Mouse (Mus musculus) CH12.LX (cell line): Measurements from ENCODE around the gene Dnaja3. TPM values are rescaled to one million over a fixed set of nuclear protein-coding genes. Genes with fewer than 3 reads are reported as not detected.
A peak's percentile ranks its signal among the peaks of the same experiment; 100 is the strongest.

Source experiments
- DNase-seq: peaks from one replicate; pipeline ENCODE4 v3.0.0-alpha.2; 2013; ENCODE audit errors: extremely low read depth
- H3K27ac ChIP-seq: 2 replicates; pipeline ENCODE4 v1.5.1; 2012; ENCODE audit warnings: low read depth, mild to moderate bottlenecking, control low read depth, moderate library complexity; ENCODE audit not compliant: insufficient read depth
- H3K27me3 ChIP-seq: replicated peaks from 2 replicates; pipeline ENCODE3; 2012; ENCODE audit warnings: inconsistent platforms
- H3K36me3 ChIP-seq, 2 experiments: replicated peaks in 1 of 2; 2 replicates each; pipeline versions ENCODE3 to v1.6.1; 2012; ENCODE audit warnings: inconsistent platforms in 1 of 2, low read length in 1 of 2, mild to moderate bottlenecking in 1 of 2, mixed read lengths in 1 of 2, moderate library complexity in 1 of 2; ENCODE audit not compliant: control insufficient read depth in 1 of 2, insufficient read depth in 1 of 2
- H3K4me1 ChIP-seq, 2 experiments: 2 replicates each; pipeline ENCODE4 v1.6.1; 2012; ENCODE audit warnings: inconsistent platforms in 1 of 2, moderate library complexity in 1 of 2; ENCODE audit not compliant: insufficient read depth in 2 of 2, control insufficient read depth in 1 of 2
- H3K4me2 ChIP-seq: 2 replicates; pipeline ENCODE4 v1.6.1; 2012; ENCODE audit warnings: low read depth, mild to moderate bottlenecking, control low read depth; ENCODE audit not compliant: poor library complexity, insufficient read depth, severe bottlenecking
- H3K4me3 ChIP-seq, 3 experiments: fragments of 150-350 bp in 1 of 3; sonication (generic) in 1 of 3; replicated peaks in 1 of 3; 2 replicates each; pipeline versions ENCODE3 to v1.5.1; 2011 to 2012; ENCODE audit warnings: low read depth in 2 of 3, low read length in 2 of 3, mild to moderate bottlenecking in 2 of 3, moderate library complexity in 2 of 3, control low read depth in 1 of 3, improper control_type of control experiment in 1 of 3, inconsistent platforms in 1 of 3, mixed read lengths in 1 of 3; ENCODE audit not compliant: poor library complexity in 1 of 3
- H3K79me2 ChIP-seq: replicated peaks from 2 replicates; pipeline ENCODE4 v1.6.1; 2012; ENCODE audit warnings: mild to moderate bottlenecking, moderate library complexity; ENCODE audit not compliant: control insufficient read depth, poor library complexity, insufficient read depth, severe bottlenecking; ENCODE audit errors: extremely low read depth
- H3K9ac ChIP-seq: 2 replicates; pipeline ENCODE4 v1.6.1; 2012; ENCODE audit warnings: low read depth, mild to moderate bottlenecking, control low read depth, moderate library complexity; ENCODE audit not compliant: insufficient read depth
- H3K9me3 ChIP-seq: replicated peaks from 2 replicates; pipeline ENCODE3; 2012; ENCODE audit warnings: low read length, inconsistent platforms, mixed read lengths
- BHLHE40 ChIP-seq: IDR thresholded peaks from 2 replicates; pipeline ENCODE4 v1.6.1; 2011; ENCODE audit warnings: mild to moderate bottlenecking, low read depth, low read length, improper control_type of control experiment
- CTCF ChIP-seq, 2 experiments: IDR thresholded peaks in 1 of 2; conservative IDR thresholded peaks in 1 of 2; 2 replicates each; pipeline ENCODE4 v1.5.1; 2011 to 2012; ENCODE audit warnings: low read depth in 2 of 2, low read length in 2 of 2, improper control_type of control experiment in 1 of 2, inconsistent platforms in 1 of 2, mild to moderate bottlenecking in 1 of 2, moderate library complexity in 1 of 2
- ELF1 ChIP-seq: IDR thresholded peaks from 2 replicates; pipeline ENCODE4 v1.6.1; 2014; ENCODE audit warnings: low read depth, mild to moderate bottlenecking, inconsistent platforms, low read length, improper control_type of control experiment
- EP300 ChIP-seq: IDR thresholded peaks from 2 replicates; pipeline ENCODE4 v1.6.1; 2011; ENCODE audit warnings: low read length, improper control_type of control experiment
- HCFC1 ChIP-seq: IDR thresholded peaks from 2 replicates; pipeline ENCODE4 v1.6.1; 2012; ENCODE audit warnings: low read depth, mild to moderate bottlenecking, inconsistent platforms, low read length, improper control_type of control experiment
- JUN ChIP-seq: IDR thresholded peaks from 2 replicates; pipeline ENCODE4 v1.6.1; 2011; ENCODE audit warnings: low read depth, mild to moderate bottlenecking, low read length, improper control_type of control experiment, moderate library complexity; ENCODE audit not compliant: insufficient read depth
- MEF2A ChIP-seq: IDR thresholded peaks from 2 replicates; pipeline ENCODE4 v1.6.1; 2014; ENCODE audit warnings: low read depth, mild to moderate bottlenecking, inconsistent platforms, low read length, improper control_type of control experiment, borderline replicate concordance
- NELFE ChIP-seq: IDR thresholded peaks from 2 replicates; pipeline ENCODE4 v1.6.1; 2011; ENCODE audit warnings: low read depth, low read length, improper control_type of control experiment
- RAD21 ChIP-seq: IDR thresholded peaks from 2 replicates; pipeline ENCODE4 v1.6.1; 2011; ENCODE audit warnings: low read depth, mild to moderate bottlenecking, low read length, improper control_type of control experiment, moderate library complexity
- RCOR1 ChIP-seq: conservative IDR thresholded peaks from 2 replicates; pipeline ENCODE4 v1.6.1; 2012; ENCODE audit warnings: low read depth, mild to moderate bottlenecking, inconsistent platforms, low read length, improper control_type of control experiment
- SMC3 ChIP-seq: IDR thresholded peaks from 2 replicates; pipeline ENCODE4 v1.6.1; 2011; ENCODE audit warnings: low read depth, low read length, improper control_type of control experiment
- ZMIZ1 ChIP-seq: IDR thresholded peaks from 2 replicates; pipeline ENCODE4 v1.6.1; 2012; ENCODE audit warnings: low read depth, mild to moderate bottlenecking, inconsistent platforms, low read length, improper control_type of control experiment
- dilution Hi-C: fragments of 300-500 bp; cut with MboI; formaldehyde crosslinking; loops from 2 replicates; pipeline ENCODE4 v1.14.3; 2020; ENCODE audit warnings: low sequenced_read_pairs; ENCODE audit not compliant: extremely low pct_unique_long_range_greater_than_20kb, extremely low pct_ligation_motif_present
- in situ Hi-C: fragments of 300-500 bp; cut with MboI; formaldehyde crosslinking; loops from 3 replicates; pipeline ENCODE4 v1.14.3; 2019; ENCODE audit warnings: low sequenced_read_pairs, low pct_ligation_motif_present, low pct_unique_long_range_greater_than_20kb, mixed read lengths
- polyA plus RNA-seq: library from polyadenylated mRNA; unstranded; fragments of >175 nt; gene quantifications from 2 replicates; pipeline ENCODE4 v1.2.1, GENCODE M21; 2012; ENCODE audit warnings: low read depth; ENCODE audit not compliant: insufficient read length
- total RNA-seq, 2 experiments: library from RNA; depleted of rRNA; stranded (reverse); fragments of 300-350 nt in 1 of 2; fragments of >200 nt in 1 of 2; gene quantifications; 2 replicates each; pipeline ENCODE4 v1.2.3; 2012 to 2014

Gene Dnaja3
- total and polyA plus RNA-seq, 3 experiments = 56.6 to 85.3 (median 80.4) TPM

DNA sequence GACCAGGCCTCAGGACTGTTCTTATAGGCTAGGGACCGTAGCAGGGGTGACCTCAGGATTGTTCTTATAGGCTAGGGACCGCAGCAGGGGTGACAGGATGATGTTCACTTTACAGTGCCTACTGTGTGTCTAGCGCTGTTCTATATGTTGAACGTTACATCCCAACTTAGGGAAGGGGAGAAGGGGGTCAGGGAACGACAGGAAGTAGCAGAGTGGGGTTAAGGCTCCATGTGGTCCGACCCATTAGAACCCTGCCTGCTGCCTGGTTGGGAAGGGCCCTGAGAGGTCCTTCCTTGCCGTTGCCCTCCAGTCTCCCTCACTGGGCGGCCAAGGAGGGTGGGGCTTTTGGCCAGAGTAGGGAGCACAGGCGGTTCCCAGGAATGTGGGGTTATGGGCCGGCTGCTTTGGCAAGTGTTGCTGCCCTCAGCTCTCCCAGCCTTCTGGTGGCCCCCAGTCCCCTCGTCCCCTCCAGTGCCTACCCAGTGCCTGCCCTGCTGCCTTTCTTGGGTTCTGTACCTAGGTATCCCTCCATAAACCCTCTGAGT lies 35.4 kb upstream of the Dnaja3 start:
- H3K4me3 ChIP-seq = no peak overlapping the region
- H3K9me3 ChIP-seq = no peaks in the 10 kb centered on the region
- DNase-seq = no peak
- TF ChIP-seq MEF2A (no peak), RAD21 (no peak), BHLHE40 (no peak)
- peaks cover 0 to 7% of the 10 kb centered on the region in 2 experiments for H3K36me3 ChIP-seq
- peaks cover 5 to 7% of the 10 kb centered on the region in 2 experiments; a peak in 3 of 4 replicates for H3K4me1 ChIP-seq
- in situ Hi-C loops = no loop called here
- H3K27ac ChIP-seq = no peak overlapping the region
- H3K4me2 ChIP-seq = no peak overlapping the region
- no peaks in the 10 kb centered on the region for H3K27me3 ChIP-seq
- dilution Hi-C loops = no loop called here
- no peak overlapping the region for H3K9ac ChIP-seq
- H3K79me2 ChIP-seq = no peaks in the 10 kb centered on the region

DNA sequence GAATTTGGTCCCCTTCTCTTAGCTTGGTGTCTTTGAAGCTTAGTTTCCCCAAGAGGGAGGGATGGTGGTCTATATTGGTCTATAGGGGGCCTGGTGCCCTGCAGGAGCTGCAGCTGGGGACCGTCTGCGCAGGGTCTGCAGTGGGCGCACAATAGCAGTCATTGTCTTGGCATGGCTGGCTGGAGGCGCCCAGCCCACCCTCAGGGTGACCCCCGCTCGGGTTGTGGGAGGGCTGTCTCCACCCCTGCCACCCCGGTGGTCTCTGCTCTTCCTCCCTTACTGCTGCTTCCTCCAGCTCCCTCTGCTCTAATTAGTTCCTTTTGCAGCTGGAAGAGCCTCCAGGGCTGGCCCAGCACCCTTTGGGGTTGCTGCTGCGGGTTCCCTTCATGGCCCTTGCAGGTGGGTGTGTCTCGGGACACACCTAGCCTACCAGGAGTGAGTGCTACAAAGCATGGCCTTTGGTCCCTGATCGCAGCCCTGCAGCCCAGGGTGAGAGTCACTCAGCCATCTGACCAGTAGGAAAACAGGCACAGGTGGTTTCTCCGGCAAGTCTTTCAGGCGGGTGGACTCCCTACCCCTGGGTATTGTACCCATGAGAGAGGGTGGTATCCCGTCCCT lies 34.2 kb upstream of the Dnaja3 start:
- H3K4me3 ChIP-seq = no peak overlapping the region
- H3K27me3 ChIP-seq = no peaks in the 10 kb centered on the region
- TF ChIP-seq ELF1 (no peak), MEF2A (no peak), RCOR1 (no peak), NELFE (no peak), BHLHE40 (no peak), ZMIZ1 (no peak)
- in situ Hi-C loops (no loop called here), dilution Hi-C loops (no loop called here)
- no peak for DNase-seq
- H3K9ac ChIP-seq = no peak overlapping the region
- H3K27ac ChIP-seq = no peak overlapping the region
- H3K9me3 ChIP-seq = no peaks in the 10 kb centered on the region
- peaks cover 0 to 9% of the 10 kb centered on the region in 2 experiments for H3K36me3 ChIP-seq
- peaks cover 5 to 7% of the 10 kb centered on the region in 2 experiments; a peak in 3 of 4 replicates for H3K4me1 ChIP-seq
- H3K79me2 ChIP-seq = no peaks in the 10 kb centered on the region
- H3K4me2 ChIP-seq = no peak overlapping the region

DNA sequence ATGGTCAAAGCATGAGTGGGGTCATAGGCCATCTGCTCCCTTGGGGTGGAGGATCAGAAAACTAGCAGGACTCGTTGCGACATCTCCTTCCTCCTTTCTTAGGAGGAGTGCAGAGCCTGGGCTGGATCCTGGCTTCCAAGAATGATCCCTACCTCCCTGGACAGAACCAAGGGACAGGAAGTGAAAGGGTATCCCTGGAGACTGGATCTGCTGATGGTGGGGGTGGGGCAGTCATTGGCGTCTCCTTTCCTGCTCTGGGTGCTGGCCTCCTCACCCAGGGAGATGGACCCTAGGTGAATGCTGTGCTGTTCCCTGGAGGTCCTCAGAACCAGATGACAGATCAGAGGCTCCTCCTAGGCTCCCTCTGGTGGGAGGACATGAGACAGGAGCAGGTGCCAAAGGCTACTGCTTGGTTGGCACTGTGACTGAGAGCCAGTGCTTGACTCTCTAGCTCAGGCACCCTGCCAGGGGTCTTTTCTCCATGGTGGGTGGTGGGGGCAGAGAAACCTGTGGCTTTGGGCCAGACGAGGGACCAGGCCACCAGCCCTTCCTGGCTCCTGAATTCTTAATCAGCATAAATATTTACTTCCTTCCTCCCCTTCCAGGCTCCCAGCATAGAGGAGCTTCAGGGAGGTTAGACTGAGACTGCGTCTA lies 33.2 kb upstream of the Dnaja3 start:
- no peak overlapping the region for H3K9ac ChIP-seq
- no peaks in the 10 kb centered on the region for H3K79me2 ChIP-seq
- H3K9me3 ChIP-seq = no peaks in the 10 kb centered on the region
- dilution Hi-C loops (no loop called here), in situ Hi-C loops (no loop called here)
- no peak for DNase-seq
- peaks cover 5 to 7% of the 10 kb centered on the region in 2 experiments; a peak in 3 of 4 replicates for H3K4me1 ChIP-seq
- H3K4me2 ChIP-seq = no peak overlapping the region
- H3K27ac ChIP-seq = no peak overlapping the region
- H3K4me3 ChIP-seq = no peak overlapping the region
- peaks cover 5 to 15% of the 10 kb centered on the region in 2 experiments for H3K36me3 ChIP-seq
- no peaks in the 10 kb centered on the region for H3K27me3 ChIP-seq
- TF ChIP-seq JUN (no peak), SMC3 (peak; percentile 86), EP300 (no peak), RAD21 (peak; percentile 56), HCFC1 (no peak), CTCF (conservative IDR thresholded peaks at IDR 0.05 in 1 of 2, IDR thresholded peaks at IDR 0.05 in 1 of 2; ENCODE audit: low read depth in 2 of 2, low read length in 2 of 2) (peak in 1 of 2 experiments; percentile 73; a peak in 2 of 4 replicates)
